Mouse (Mus musculus) lung, postnatal 36 days (tissue): ENCODE measurements around the gene Gm3500.
"Not testable (repeated sequence)": the region's sequence is repeated elsewhere in the genome, so short reads cannot be mapped to it uniquely, and the experiment has no call there.

ENCODE experiments used
- DNase-seq: peaks from one replicate; pipeline ENCODE4 v3.0.0; 2022; ENCODE audit warnings: mixed read lengths

Gm3500 gene

DNA sequence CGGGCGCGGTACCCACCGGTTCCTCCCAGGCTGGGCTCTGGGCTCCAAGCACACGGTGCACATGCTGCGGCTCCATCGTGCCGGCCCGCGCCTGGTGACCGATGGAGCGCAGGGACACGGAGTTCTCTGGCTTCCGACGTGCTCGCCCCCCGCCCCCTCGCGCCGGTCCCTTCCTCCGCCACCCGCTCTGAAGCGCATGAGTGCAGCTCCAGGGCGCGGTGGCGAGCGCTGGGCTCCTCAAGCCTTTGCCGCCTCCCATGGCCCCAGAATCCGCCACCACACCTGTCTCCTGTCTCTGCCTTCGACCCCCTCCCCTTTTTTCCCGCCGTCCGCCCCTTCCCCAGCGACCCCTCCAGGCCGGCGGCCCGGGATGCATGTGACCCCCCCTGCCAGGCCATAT is at the start of gene Gm3500:
Gene Gm3500 (minus strand): TSS at position 101 of the 400 bp plus-strand sequence.
- not testable (repeated sequence) for DNase-seq

- not testable (repeated sequence) for DNase-seq
These were observed 54.0 kb downstream of the Gm3500 start, which contains the start of gene Gm3542 for GRCm38 (mm10) chr14:5334828-5335227. TSS of gene Gm3542 (minus strand) at chr14:5334928.
